Mouse (Mus musculus) cortical plate, adult 2 months (tissue): ENCODE measurements around the gene Mllt10.

Experiments
- CTCF ChIP-seq: fragments of 200-500 bp; IDR thresholded peaks from 2 replicates; pipeline ENCODE4 v1.5.1; 2011; ENCODE audit warnings: mild to moderate bottlenecking, control low read depth, low read length; ENCODE audit not compliant: insufficient read depth; ENCODE audit errors: extremely low read depth
- POLR2A ChIP-seq: fragments of 200-500 bp; IDR thresholded peaks from 2 replicates; pipeline ENCODE4 v1.6.1; 2011; ENCODE audit warnings: mild to moderate bottlenecking, low read length, control low read depth; ENCODE audit not compliant: insufficient read depth; ENCODE audit errors: extremely low read depth

DNA sequence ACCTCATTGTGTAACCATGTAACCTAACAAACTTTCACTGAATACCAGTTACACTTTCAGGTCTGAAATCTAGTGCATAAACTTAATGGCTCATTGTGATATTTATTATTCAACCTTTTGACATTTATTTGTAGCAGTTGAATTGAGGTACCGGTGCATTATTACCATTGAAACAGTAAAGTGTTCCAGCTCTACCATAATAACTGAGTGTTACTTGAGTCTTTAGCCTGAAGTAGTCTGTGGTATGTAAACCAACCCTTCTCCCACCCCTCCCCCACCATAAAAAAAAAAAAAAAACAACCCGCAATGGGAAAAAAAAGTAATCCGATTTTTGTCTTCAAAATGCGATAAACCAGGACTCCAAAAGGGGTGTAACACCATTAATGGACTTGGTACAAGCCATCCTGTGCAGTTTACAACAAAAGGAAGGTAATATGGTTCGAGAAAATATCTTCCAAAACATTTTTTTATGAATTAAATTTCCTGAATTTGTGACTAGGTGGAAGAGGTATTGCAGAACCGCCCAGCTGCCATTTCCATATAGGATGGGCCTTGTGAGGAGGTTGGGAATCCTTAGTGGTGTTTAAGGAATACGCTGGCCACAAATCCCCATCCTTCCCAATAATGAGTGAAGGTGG, 9.8 kb upstream of the Mllt10 start:
- TF ChIP-seq CTCF: no peak
- no peak for TF ChIP-seq POLR2A
